Mouse (Mus musculus) lung, adult 18-20 months (tissue): ENCODE results near the gene Plxna1.

Source experiments
- DNase-seq, 2 experiments: peaks; one replicate each; pipeline ENCODE4 v3.0.0; 2022; ENCODE audit warnings: mixed read lengths in 2 of 2

Gene Plxna1

DNA sequence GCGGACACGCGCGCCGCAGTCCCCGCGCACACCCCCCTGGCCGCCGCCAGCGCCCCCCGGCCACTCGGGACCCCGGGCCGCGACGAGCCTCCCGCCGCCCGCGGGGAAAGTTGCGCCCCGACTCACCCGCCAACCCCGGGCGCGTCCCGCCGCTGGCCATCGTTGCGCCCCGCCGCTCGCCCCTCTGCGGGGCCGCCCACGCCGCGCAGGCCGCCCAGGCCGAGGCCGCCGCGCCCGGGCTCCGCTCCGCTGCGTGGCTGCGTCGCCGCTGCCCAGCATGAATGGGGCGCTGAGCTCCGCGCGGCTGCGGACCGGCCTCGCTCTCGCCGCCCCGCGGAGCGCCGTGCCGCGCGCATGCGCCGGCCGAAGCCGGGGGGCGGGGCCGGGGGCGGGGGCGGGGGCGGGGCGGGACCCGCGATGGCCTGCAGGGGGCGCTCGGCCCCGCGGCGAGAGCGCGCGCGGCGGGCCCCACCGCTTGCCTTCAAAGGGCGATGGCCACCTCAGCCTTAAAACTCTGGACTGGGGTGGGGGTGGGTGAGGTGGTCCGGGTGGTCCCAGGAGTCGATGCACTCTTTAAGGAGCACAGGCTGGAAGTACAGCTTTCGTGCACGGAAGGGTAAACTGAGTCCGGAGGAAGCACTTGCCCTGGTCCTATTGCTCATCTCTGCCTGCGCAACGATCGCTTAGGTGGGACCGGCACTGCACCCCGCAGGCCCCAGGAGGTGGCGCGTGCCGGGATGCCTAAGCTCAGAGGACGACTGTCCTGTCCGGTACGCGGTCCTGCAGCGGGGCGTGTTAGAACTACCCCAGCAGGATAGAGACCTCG lies at the start of gene Plxna1:
Plxna1 (minus strand) TSS at position 340 of the 826 bp plus-strand sequence.
- peak in 1 of 2 experiments; percentile 59 for DNase-seq

DNA sequence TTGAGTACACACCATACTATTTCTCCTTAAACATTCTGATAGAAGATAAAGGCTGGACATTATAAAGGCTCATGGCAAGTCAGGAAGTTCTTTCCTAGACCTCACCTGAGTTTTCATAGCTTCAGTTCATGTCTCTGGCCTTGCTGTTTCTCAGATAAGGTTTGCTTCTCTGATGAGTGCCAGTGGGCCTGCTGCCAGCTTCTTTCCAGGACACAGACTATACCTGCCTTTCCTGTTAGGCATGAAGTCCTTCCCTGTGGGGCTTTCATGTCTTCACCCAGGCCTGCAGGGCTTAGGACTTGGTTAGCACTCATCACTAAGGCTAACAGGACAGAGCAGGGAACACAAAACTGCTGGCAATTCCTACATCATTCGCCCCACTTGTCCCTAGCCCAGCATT lies 46.6 kb upstream of the Plxna1 start:
- DNase-seq: peak in 1 of 2 experiments; percentile 24

DNA sequence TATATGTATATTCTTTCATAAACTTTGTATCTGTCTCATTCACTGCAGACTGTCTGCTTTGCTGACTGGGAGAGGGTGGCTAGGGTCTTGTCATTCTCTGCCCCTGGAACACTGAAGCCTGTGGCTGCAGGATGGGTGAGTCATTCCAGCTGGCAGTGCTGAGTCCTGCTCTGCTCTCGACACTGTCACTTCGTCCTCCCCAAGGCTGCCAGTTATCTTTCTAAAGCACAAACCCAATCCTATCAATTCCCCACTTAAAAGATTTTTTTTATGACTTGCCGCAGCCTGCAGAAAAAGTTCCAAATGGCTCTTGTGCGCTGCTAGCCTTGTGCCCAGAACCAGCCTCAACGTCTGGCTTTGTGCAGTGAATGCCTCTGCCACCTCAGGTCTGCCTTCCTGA lies 45.8 kb upstream of the Plxna1 start:
- no peak for DNase-seq

DNA sequence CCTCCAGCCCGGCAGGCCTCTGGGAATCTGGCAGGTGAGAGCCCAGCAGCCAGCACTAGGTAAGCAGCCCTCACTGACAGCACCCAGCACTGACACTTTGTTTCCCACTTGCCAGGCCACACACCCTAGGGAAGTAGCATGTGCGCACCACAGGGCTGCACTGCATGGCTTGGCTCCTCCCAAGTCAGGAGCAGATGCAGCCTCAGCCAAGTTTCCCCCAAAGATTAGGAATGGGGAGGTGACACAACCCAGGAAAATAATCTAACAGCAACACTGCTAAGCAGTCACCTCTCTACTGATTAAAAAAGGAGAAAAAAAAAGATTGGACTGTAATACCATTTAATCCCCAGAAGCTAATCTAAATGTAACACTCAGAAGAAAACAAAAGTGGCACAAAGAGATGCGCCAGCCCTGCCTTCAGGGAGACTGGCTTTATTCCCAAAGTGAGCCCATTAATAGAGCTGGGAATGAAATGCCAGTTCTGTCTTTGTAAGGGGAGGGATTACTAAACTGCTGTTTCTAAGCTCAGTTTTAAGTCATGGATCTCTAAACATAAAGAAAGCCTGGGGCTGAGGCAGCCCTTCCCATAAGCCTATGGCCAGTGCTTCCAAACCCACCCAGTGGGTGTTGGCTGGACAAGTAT lies 44.9 kb upstream of the Plxna1 start:
- DNase-seq: no peak

DNA sequence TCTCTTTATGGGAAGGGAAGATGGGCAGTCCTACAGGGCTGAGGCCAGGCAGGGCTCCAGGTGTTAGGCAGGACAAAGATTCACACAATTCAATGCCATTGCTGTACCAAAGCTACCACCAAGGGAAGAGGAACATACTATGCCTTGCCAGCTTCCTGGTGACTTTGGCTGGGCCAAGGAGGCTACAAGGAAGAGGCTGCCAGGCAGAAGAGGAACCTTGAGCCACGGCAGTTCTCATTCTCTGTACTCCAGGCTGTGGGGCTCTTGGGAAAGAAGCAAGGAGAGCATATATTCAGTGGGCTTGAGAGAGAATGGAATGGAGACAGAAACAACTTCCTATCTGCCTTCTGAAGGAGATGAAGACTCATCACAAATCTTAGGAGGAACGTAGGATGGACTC lies 42.5 kb upstream of the Plxna1 start:
- DNase-seq: no peak

DNA sequence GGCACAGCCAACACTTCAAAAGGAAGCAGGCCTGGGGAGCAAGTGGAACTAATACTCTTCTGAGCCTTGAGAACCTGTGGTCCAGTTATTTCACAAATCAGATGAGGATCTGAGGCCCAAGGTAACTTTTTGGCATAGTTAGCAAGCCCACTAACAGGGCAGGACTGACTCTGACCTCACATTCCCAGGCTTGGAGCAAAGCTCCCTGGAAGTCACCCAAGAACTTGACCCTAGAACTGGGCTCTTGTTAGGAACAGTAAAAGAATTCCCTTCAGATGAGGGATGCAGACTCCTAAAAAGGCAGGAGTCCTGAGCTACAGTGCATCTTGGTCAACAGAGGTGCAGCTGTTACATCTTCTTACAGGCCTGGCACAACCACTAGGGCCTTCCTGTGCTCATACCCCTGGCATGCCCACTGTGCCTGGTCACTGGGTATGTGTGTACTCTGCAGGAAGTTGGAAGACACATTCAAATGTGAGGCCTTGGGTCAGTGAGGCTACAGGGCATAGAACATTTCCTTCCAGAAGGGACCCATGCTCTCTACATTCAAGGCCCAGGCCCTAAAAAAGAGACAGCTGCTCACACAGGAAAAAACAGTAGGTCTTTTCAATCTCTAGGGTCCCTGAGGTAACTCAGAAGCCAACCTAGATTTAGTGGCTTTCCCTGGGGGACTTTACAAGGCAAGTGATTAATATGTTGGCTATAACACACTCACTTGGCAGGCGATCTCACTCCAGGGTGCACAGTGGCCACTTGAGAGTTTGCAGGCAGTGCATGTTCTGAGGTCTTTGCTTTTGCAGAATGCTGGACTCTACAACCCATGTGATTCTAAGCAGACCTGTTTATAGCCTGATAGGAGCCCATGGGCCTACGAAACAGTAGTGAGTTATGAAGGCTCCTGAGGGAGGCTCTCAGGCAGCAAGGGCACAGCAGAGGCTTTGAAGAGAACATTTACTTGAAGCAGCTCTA lies 41.1 kb upstream of the Plxna1 start:
- no peak for DNase-seq

DNA sequence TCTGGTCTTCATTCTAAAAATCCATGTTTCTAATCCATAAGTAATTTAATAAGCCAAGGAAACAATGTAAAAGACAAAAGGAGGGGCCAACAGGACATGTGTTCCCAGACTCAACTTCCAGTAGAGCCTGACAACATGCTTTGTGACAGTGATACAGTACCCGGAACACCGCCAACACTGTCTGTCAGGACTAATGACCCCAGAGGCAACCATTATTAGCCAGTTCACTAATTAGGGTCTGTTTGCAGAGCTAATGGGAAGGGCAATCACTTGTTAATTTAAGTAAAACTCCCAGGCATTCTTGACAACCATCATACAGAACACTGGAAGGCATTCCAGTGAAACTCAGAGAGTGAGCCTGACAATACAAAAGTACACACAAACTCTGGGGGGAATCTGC lies 40.0 kb upstream of the Plxna1 start:
- DNase-seq: no peak

DNA sequence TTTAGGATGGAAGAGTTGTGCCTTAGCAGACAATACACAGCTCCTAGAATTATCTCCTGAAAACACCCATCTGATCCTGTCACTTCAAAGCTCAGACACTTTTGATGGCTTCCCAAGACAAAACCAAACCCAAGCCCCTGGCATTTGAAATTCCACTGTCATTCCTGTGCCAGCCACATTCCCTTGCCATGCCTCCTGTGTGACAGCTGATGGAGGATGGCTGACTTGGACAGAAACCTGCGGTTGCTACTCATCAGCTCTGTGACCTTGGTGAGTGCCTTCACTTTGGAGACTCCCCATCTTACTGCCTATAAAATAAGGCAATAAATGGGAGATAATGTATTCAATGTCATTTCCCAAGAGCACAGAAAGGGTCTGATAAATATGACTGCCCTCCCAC lies 37.1 kb upstream of the Plxna1 start:
- DNase-seq: no peak

DNA sequence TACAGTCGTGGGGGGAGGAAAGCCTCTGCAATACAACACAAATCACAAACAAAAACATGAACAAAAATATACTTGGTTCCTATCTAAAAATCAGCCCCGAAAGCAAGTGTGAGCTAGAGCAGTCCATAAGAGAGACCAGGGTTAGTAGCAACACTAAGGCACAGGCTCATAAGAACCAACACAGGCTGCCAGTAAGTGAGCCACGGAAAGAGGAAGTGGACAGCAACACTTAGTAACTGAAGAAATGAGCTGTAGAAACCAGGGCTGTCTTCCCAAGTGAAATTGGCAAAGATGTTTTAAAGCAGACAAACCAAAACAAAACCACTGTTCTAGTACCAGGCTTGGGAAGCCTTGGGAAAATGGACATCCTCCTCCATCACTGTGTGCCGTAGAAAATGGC lies 35.5 kb upstream of the Plxna1 start:
- no peak for DNase-seq

DNA sequence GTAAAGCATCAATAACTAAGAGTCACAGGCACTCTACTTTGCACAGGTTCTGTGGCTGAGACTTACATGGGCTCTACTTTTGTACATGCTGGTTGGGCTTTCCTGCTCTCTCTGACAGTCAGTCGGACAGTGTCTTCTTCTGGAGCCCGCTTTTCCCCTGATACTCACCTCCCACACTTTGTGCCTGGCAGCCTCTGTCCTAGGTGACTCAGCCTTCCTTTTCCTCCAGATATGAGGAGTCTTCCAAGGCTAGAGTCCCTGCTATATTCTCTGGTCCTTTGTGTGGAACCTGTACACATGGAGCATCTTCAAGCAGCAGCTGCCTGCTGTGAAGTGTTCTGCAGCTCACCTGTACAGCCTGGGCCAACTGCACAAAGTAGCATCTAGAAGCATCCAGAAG lies 31.4 kb upstream of the Plxna1 start:
- no peak for DNase-seq

DNA sequence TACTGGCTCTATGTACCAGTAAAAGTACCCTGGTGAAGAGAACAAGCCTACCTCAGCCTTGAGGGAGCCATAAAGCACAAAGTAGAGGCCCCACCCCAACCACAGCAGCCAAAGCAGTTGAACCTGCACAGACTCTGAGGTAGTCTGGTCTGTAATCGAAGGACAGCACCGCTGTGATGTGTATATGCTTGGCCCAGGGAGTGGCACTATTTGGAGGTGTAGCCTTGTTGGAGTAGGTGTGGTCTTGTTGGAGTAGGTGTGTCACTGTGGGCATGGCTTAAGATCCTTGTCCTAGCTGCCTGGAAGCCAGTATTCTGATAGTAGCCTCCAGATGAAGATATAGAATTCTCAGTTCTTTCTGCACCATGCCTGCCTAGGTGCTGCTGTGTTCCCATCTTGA lies 29.8 kb upstream of the Plxna1 start:
- DNase-seq: no peak

DNA sequence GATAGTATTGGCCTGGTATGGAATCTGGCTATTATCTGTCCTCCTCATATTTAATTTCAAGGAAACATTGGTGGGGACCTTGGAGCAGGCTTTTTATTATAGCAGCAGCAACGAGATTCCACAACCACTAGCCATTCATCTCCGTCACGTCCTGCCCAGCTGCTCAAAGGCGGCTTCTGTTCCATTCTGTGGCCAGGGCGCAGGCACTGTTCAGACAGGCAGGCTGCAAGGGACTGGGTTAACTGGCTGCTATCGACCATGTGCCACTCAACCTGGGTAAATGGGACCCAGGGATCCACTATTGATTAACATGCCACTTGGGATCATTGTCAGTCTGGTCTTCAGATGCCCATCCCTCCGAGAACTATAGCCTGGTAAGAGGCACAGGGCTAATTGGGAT lies 27.4 kb upstream of the Plxna1 start:
- no peak for DNase-seq

DNA sequence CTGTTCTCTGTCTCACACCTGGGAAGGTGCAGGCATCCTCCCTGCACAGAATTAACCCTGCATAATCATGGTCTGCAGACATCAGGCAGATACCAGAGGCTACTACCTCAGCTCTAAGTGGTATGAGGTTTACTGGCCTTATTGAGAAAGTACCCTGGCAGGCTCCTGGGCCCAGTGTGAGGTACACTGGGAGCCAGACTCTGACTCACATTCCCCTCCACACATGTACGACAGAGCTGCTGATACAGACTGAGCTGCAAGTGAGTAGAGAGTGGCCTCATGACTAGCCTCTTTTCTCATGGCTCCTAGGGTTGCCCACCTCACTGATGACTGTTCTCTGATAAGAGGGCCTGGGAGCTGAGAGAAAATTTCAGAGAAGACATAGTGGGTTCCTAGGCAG lies 24.5 kb upstream of the Plxna1 start:
- DNase-seq: no peak

DNA sequence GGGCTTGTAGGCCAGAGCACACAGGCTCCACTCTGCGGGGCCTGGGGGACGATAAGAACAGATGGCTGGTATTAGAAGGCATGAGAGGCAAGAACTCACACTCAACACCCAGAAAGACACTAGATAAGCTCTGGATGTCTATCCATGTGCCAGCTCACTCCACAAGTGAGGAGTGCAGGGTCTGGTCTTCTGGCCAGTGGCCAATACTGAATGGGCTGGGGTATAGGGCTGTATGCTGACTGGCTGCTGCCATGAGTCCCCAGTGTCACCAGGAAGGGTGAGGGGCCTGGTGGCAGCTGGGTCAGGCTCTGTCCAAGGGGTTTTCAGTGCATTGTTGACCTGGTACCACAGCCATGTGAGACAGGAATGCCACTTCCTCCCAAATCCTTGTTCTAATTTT lies 22.3 kb upstream of the Plxna1 start:
- no peak for DNase-seq

DNA sequence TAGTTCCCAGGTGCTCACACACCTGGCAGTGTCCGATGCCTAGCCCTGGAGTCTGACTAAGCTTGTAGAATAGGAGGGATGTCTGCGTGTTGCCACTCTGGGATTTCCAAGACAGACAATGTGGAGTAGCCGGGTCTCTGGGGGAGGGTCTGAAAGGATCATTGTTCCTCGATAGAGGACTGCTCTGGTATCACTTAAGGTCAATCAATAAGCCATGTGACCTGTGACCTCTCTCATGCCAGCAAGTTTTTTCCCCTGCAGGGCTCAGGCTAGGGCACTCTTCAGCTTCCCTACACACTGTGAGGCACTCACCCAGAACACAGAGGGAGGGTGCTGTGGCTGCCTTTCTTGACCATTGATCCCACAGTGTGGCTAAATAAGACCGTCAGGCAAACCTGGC lies 19.4 kb upstream of the Plxna1 start:
- DNase-seq: no peak

DNA sequence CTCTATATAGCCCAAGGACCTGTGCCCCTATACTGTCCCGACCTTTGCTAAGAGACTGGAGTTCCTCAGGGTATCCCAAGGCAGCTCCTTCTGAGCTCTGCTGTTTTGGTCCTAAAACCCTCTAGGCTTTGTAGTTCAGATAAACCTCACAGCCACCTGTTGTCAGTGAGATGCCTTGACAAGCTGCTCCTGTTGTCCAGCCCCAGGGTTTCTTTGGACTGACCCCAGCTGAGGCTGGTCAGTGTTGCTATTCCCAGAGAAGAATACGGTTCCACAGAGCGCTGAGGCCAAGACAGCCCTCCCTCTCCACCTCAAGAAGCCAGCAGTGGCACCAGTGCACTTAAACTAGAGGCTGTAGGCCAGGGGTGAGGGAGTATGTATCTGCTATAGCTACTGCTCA lies 18.8 kb upstream of the Plxna1 start:
- DNase-seq: no peak

DNA sequence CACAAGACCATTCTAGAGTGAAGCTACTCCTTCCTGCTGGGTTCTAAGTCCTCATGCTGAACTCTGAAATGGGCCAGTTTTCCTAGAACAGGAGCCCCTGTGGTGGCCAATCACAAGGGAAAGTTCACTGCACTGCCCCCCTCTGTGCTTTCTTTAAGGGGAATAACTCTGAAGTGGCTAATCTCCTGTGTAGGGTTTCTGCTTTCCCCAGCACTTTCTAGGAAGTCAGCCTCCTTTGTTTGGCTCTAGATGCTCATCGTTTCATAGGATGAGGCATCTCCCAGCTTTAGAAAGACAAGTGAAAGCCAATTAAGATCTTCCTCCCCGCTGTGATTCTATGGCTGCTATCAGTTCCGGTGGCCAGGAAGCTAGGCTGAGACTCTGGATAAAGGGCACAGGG lies 18.3 kb upstream of the Plxna1 start:
- DNase-seq: no peak

DNA sequence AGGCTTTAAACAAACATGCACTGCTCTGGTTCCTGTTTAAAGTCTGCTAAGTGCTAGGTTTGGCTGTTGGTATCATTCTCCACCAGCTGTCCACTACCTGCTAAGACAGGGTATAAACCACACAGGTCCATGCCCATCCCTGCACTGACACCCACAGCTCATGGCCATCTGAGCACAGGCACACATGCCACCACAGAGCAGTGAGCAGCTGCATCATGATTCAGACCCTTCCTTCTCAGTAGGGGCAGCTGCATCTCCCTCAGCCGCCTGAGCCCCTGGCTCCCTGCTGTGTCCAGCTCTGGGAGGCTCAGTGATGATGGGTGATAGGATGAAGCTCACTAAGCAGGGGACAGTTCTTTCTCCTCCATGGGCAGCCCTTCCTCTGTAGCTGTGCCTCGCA lies 15.8 kb upstream of the Plxna1 start:
- no peak for DNase-seq

DNA sequence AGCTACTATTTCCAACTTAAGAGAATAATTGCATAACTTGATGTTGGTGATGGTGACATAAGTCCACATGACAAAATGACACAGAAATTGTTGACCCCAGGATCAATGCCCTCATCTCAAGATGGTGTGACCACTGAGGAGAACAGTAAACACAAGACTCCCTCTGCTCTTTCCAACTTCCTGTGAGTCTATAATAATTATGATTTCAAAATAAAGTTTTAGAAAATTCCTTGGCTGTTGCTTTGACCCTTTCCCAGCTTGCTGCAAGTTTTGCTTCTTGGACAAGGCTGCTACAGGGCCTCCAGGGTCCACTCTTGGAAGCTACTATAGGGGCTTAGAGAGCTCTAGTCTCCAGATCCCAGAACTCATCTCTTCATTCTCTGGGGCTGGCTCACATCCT lies 6.4 kb upstream of the Plxna1 start:
- DNase-seq: no peak

DNA sequence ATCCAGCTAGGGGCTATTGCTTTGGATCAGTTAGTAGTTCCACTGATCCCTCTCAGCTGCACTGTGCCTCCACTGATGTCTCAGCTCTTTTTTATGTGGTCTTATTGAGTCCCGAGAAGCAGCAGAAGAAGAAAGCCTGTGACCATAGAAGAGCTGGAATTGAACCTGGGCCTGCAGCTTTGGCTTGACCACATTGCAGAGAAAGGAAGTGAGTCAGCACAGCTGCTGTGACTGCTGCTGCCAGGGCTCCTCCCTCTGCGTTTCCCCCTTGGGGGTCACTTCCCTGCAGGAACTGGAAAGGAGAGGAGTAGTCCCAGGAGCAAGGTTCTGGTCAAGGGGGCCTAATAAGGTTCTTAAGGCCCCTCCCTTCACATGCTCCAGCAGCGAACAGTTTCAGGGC lies 1.9 kb upstream of the Plxna1 start:
- no peak for DNase-seq

DNA sequence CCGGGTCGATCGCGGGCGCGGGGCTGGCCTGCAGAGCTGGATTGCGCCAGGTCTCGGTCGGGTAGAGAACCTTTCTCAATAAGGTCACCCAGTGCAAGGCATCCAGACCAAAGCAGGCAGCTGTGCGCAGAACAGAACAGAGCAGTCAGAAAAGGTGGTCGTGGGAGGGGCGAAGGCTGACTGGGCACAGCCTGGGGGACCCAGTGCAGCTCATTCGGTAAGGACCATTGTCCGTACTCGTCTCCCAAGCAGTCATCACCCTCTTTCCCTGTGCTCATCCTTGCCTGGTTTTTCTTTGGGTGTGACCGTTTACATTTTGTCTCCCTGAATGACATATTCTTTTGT lies 659 bp upstream of the Plxna1 start:
- DNase-seq: no peak

DNA sequence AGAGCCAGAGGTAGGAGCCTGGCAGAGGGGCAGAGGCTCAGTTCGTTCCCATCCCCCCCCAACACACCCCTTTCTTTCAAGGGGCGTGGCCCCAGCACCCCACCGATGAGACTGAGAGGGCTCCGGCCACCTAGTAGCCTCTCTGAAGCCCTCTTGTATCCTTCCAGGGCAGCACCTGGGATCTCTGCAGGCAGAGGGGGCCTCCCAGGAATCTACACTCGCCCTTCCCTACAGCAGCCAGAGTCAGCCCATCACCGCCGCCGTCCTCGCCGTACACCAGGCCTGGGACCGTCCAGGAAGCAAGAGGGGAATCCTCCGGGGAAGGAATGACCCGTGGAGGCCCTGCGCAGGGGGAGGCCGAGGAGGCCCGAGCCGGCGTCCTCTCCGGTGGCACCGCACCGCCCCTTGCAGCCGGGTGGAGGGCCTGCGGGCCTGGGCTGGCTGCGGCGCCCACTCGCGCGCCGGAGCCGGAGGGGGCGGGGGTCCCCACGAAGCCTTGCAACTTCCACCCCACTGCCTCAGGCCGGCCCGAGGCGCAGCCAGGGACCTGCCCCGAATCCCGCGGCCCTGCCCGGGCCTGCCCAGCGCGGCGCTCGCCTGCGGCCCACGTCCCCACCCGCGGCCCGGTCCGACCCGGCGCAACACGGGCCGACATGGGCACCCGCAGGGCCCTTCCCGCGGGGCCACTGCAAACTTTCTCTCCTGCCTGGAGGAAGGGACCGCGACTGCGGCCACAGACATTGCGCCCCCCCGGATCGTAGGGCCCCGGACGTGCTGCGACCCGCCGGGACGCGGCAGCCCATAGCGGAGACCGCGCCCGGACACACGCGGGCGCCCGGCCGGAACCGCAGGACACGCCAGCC lies 771 bp downstream of the Plxna1 start:
- DNase-seq: no peak
